8 mouse cellular contexts compared by ENCODE assay signal in genomic region chrX:106011465-106012159, GRCm38 (mm10). TPM values are rescaled to one million over a fixed set of nuclear protein-coding genes. Genes with fewer than 3 reads are reported as not detected.
DNase-seq lines count a peak whose midpoint lies in the region; ATAC-seq and TF ChIP-seq lines count a peak whose summit lies in the region.

Magt1 (minus strand) TSS chrX:106011906.

- no peaks in the 10 kb centered on the region for H3K9me3 ChIP-seq in heart, embryonic 10.5 days
- H3K9me3 ChIP-seq in kidney, embryonic 16.5 days (ENCODE audit: low read length): no peaks in the 10 kb centered on the region

- peak; percentile 83 to 85 for DNase-seq in B cell, adult 2 months
- peak; percentile 96 for DNase-seq in brain, adult 2 months (ENCODE audit: low read depth, low spot score)
- DNase-seq in heart, embryonic 10.5 days (ENCODE audit: low spot score): peak; percentile 95
- DNase-seq in liver, adult 2 months (ENCODE audit: extremely low read depth, low read depth, low spot score): peak; percentile 83
- peak; percentile 93 for DNase-seq in splenic B cell, adult 2 months (ENCODE audit: low read depth, low spot score)

- peak within 1 kb of the TSS; percentile 56 for H3K4me2 ChIP-seq in kidney, embryonic 16.5 days (replicated peaks; ENCODE audit: low read depth, low read length)
- peak within 1 kb of the TSS; percentile 93 for H3K4me2 ChIP-seq in myocyte (ENCODE audit: low read depth)

- no peaks in the 10 kb centered on the region; the same call in 1 of the 2 replicates for H3K27me3 ChIP-seq in heart, embryonic 10.5 days (ENCODE audit: insufficient read depth, poor library complexity, severe bottlenecking)
- no peaks in the 10 kb centered on the region; the same call in 1 of the 2 replicates for H3K27me3 ChIP-seq in kidney, embryonic 16.5 days (ENCODE audit: insufficient read depth, low read length)
- H3K27me3 ChIP-seq in liver, adult 2 months (ENCODE audit: control insufficient read depth, insufficient read depth, low read length): no peaks in the 10 kb centered on the region
- no peaks in the 10 kb centered on the region for H3K27me3 ChIP-seq in myocyte (ENCODE audit: control insufficient read depth, insufficient read depth, insufficient read length)
- no peaks in the 10 kb centered on the region for H3K27me3 ChIP-seq in splenic B cell, adult 2 months (ENCODE audit: control insufficient read depth, insufficient read depth, low read length, poor library complexity, severe bottlenecking)

- TF ChIP-seq POLR2A in liver, adult 2 months (IDR thresholded peaks at IDR 0.05; ENCODE audit: extremely low read depth, insufficient read depth, low read length): peak; percentile 71
- TF ChIP-seq POLR2A in myocyte (IDR thresholded peaks at IDR 0.05; ENCODE audit: insufficient read length, low read depth): peak; percentile 82

- no peak for TF ChIP-seq CTCF in liver, adult 2 months (IDR thresholded peaks at IDR 0.05; ENCODE audit: low read depth, low read length)

- peak; percentile 91 for ATAC-seq in erythroblast, adult 5-6 weeks (replicated peaks; ENCODE audit: low FRiP score, poor library complexity, severe bottlenecking)
- ATAC-seq in kidney, embryonic 16.5 days (ENCODE audit: low FRiP score, low TSS enrichment): peak; percentile 95

- peak within 1 kb of the TSS; percentile 33 for H3ac ChIP-seq in myocyte (ENCODE audit: control insufficient read depth, insufficient read length)

- 12% methylated on average over 45 of the region's 45 CpGs for WGBS in heart, embryonic 10.5 days
- WGBS in kidney, embryonic 16.5 days: 22% methylated on average over 45 of the region's 45 CpGs
- under 1% methylated on average over 45 of the region's 45 CpGs for WGBS in liver, adult 2 months

- no peaks in the 10 kb centered on the region for H3K36me3 ChIP-seq in heart, embryonic 10.5 days
- H3K36me3 ChIP-seq in kidney, embryonic 16.5 days (ENCODE audit: insufficient read depth, low read length): no peaks in the 10 kb centered on the region
- no peaks in the 10 kb centered on the region for H3K36me3 ChIP-seq in liver, adult 2 months (ENCODE audit: control insufficient read depth, insufficient read depth, low read length)
- H3K36me3 ChIP-seq in myocyte (ENCODE audit: control insufficient read depth, insufficient read depth): no peaks in the 10 kb centered on the region
- H3K36me3 ChIP-seq in splenic B cell, adult 2 months (ENCODE audit: control insufficient read depth, insufficient read depth, low read length, poor library complexity, severe bottlenecking): no peaks in the 10 kb centered on the region

- peaks cover 14% of the 10 kb centered on the region; the same call in 1 of the 2 replicates for H3K79me2 ChIP-seq in liver, adult 2 months (ENCODE audit: control insufficient read depth, insufficient read depth, low read length)
- peaks cover 61% of the 10 kb centered on the region for H3K79me2 ChIP-seq in myocyte (ENCODE audit: control insufficient read depth, insufficient read depth)

- H3K9ac ChIP-seq in kidney, embryonic 16.5 days (replicated peaks; ENCODE audit: low read length): peak within 1 kb of the TSS; percentile 72
- peak within 1 kb of the TSS; percentile 93 for H3K9ac ChIP-seq in liver, adult 2 months (ENCODE audit: low read depth, low read length)

- H3K27ac ChIP-seq in heart, embryonic 10.5 days: peak within 1 kb of the TSS; percentile 86
- peak within 1 kb of the TSS; percentile 94 for H3K27ac ChIP-seq in kidney, embryonic 16.5 days (ENCODE audit: low read length)
- peak within 1 kb of the TSS; percentile 95 for H3K27ac ChIP-seq in liver, adult 2 months (replicated peaks; ENCODE audit: insufficient read depth, low read depth, low read length)

- peak within 1 kb of the TSS; percentile 67 for H3K4me3 ChIP-seq in heart, embryonic 10.5 days
- peak within 1 kb of the TSS; percentile 66 for H3K4me3 ChIP-seq in kidney, embryonic 16.5 days (ENCODE audit: low read length)
- peak within 1 kb of the TSS; percentile 96 for H3K4me3 ChIP-seq in liver, adult 2 months (ENCODE audit: insufficient read depth, low read depth, low read length)
- peak within 1 kb of the TSS; percentile 63 for H3K4me3 ChIP-seq in myocyte

- H3K4me1 ChIP-seq in heart, embryonic 10.5 days: no peaks in the 10 kb centered on the region
- 0 out of 2 replicates have a peak, but pooled peaks cover 7% of the 10 kb centered on the region for H3K4me1 ChIP-seq in kidney, embryonic 16.5 days (ENCODE audit: insufficient read depth, low read length)
- peaks cover 3% of the 10 kb centered on the region; the same call in 1 of the 2 replicates for H3K4me1 ChIP-seq in liver, adult 2 months (ENCODE audit: control insufficient read depth, insufficient read depth, low read length)

TF ChIP-seq in myocyte, 11 proteins besides CTCF, POLR2A, EP300 and RAD21:
- TF ChIP-seq POLR2AphosphoS2 (IDR thresholded peaks at IDR 0.05; ENCODE audit: insufficient read length, low read depth): peak; percentile 86
- TF ChIP-seq USF1 (IDR thresholded peaks at IDR 0.05; ENCODE audit: low read depth): peak; percentile 93
- no peak for TF ChIP-seq E2F4 (IDR thresholded peaks at IDR 0.05; ENCODE audit: insufficient read depth)
- no peak for TF ChIP-seq TCF3 (IDR thresholded peaks at IDR 0.05; ENCODE audit: insufficient read length, low read depth)

RNA-seq across cellular contexts. Expression of gene Magt1, which starts in this region (rescaled TPM):
- 15.7 and 17.5 TPM in 2 replicates for total RNA-seq in erythroblast, adult 5-6 weeks (2015; ENCODE audit: low replicate concordance)
- 15.9 and 19.8 TPM in 2 replicates for total RNA-seq in erythroblast, adult 5-6 weeks (2017; ENCODE audit: low replicate concordance)
- 50.2 and 54.4 TPM in 2 replicates for polyA plus RNA-seq in heart, embryonic 10.5 days (2016; fragmentation: Nextera tagmentation; extraction: Ambion mirVana)
- 72.5 and 76.9 TPM in 2 replicates for polyA plus RNA-seq in kidney, embryonic 16.5 days (2015; fragmentation: Nextera tagmentation; extraction: Ambion mirVana)
- total RNA-seq in liver, adult 2 months (2014; rRNA removed): 55.3 and 57.7 TPM in 2 replicates
- 8.9 and 9.3 TPM in 2 replicates for polyA plus RNA-seq in liver, adult 2 months (2012; rRNA removed)
- polyA plus RNA-seq in myocyte (2012; fragmentation: generic; extraction: Trizol): 13.3 TPM

Comparison
In these comparisons a context has a peak if more than half of its experiments do, and no peak if none do; other contexts are left out.
1. Peak in every context shown above with its lines: DNase-seq, ATAC-seq, H3K4me3 ChIP-seq and H3K27ac ChIP-seq.